Mouse (Mus musculus) mouse trophoblast stem cell (cell line): ENCODE measurements around the gene Hspe1.
"Not testable (repeated sequence)": the region's sequence is repeated elsewhere in the genome, so short reads cannot be mapped to it uniquely, and the experiment has no call there.

ENCODE experiments used
- in situ Hi-C, 2 experiments: fragments of 300-500 bp; cut with MseI, MboI; formaldehyde crosslinking; loops; 2 replicates in 1 of 2; 3 replicates in 1 of 2; pipeline ENCODE4 v1.15.1; 2025

The Hspe1 gene

DNA sequence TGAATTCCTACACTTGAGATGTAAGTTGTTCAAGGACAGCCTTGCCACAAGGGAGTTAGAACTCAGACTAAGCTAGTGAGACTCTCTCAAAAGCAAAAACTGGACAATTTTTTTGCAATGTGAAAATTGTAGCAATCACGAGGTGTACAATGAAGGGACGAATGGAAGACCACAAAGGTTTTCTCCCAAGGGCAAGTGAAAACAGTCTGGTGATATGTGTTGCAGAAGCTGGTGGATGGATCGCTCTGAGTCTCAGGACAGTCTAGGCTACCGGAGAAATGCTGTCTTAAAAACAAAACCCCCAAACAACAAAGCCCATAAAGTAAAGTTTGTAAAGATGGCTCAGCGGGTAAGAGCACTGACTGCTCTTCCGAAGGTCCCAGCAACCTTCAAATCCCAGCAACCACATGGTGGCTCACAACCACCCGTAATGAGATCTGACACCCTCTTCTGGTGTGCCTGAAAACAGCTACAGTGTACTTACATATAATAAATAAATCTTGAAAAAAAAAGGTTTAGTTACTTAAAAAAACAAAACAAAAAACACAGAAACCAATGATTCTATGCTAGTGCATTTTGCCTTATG lies 2.1 kb upstream of the Hspe1 start:
- in situ Hi-C loops = no loop called here

DNA sequence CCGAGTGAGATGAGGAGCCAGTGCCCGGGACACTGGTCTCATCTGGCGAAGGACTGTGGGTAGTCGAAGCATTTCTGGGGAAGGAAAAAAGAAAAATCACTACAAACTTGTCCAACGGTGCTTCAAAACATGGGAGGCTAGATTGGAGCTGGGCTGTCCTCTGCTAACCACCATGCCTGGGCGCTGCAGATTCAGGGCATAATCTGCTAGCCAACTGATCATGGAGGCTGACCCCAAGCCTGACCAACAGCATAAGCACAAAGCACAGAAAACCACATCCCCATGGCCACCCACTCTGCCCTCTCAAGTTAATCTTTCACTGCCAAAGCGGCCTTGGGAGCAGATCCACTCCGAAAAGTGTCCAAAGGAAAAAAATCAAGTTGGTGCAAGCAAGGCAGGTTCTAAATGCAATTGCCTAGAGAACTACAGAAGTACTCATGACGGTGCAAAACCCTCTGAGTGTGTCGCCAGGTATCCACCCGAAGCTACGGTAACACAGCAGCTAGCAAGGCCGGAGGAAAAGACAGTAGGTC lies 998 bp upstream of the Hspe1 start:
- in situ Hi-C loops = no loop called here

GRCm38 (mm10) chr1:55087401-55087904 lies 479 bp upstream of the Hspe1 start:
- in situ Hi-C loops = no loop called here

GRCm38 (mm10) chr1:55088611-55089497 lies 922 bp downstream of the Hspe1 start:
- in situ Hi-C loops = no loop called here

DNA sequence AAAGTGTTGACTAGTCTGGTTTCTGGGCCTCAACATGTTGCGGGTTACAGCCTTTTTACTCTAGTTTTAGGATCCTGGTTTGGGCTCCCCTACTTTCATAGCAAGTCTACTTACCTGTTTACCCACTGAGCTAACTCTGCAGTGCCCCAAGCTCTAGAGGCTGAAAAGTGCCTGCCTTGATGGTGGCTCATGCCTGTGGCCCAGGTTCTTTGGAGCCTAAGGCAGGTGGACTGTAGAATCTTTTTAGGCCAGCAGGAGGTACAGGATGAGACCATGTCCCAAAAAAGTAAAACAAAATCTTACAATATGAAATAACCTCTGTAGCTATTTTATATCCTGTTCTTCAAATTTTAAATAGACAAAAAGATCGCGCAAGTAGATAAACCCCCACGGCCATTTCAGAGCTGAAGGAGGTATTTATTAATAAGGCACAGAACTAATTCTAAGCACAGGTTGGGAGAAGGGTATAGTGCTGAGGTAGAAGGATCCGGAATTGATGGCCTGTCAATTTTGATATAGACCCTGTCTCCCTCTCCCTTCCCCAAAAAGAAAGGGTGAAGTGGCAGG lies 1.6 kb downstream of the Hspe1 start:
- in situ Hi-C loops = no loop called here

GRCm38 (mm10) chr1:55092056-55092455 lies 4.1 kb downstream of the Hspe1 start:
- in situ Hi-C loops = no loop called here

- in situ Hi-C loops = no loop called here
These were observed 4.5 kb downstream of the Hspe1 start for GRCm38 (mm10) chr1:55092469-55092868.

DNA sequence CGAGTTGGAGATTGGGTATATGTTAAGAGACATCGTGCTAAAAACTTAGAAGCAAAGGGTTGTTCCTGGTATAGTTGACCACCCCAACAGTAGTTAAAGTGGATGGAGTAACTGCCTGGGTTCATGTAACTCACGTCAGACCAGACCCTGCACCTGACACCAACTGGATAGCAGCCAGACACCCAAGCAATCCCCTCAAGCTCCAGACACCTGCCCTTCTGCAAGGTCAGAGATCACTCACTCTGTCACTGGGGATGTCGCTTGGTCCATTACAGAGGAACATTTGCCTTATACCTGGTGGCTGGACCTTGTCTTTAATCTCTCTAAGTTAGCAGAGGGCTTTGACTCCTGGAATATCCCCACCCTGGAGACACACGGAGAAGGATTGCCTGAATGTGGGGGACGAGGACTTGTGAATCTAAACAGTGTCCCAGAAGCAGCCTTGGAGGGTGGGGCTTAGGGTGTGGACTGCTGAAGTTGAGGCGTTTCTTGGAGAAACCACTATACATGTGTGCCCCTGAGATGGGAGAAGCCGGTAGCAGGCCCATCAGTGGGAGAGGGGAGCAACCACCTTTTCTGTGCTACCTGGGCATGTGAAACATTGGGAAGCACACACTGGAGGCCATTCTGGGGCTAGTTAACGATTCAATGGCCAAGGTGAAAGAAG lies 19.1 kb downstream of the Hspe1 start:
- in situ Hi-C loops = no loop called here

GRCm38 (mm10) chr1:55107644-55108043 lies 19.7 kb downstream of the Hspe1 start:
- in situ Hi-C loops = no loop called here

- in situ Hi-C loops = no loop called here
These were observed 20.5 kb downstream of the Hspe1 start for GRCm38 (mm10) chr1:55108473-55108872.

DNA sequence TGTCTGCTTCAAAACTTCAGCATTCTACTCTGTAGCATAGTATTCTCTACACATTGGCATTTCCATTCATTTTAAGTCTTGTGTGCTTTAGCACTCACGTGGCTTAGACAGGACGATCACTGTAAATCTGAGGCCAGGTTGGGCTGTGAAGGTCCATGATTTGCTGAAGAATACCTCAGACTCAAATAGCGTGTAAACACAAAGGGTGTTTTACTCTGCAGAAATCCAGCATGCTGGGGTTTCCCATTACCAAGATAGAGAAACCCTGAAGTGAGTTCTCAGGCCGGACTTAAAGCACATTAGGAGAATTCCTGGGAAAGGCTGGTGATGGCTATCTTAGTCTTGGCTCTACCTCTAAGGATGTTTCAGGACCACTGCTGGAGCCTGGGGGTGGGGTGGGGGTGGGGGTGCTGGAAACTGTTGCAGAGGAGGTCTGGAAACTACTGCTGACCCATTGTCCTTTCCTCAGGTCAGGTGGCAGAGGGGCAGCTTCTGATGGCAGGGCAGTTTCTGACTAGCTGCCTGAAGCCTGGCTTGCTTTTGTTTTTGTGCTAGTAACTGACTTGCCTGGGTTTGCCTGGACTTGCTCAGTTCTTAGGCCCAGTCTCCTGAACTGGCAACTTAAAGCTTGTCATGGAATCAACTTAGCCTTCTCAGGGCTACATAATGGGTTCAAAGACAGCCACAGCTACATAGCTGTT lies 21.3 kb downstream of the Hspe1 start:
- in situ Hi-C loops = no loop called here

- in situ Hi-C loops = no loop called here
These were observed 35.1 kb downstream of the Hspe1 start for GRCm38 (mm10) chr1:55123046-55123445.

- in situ Hi-C loops = no loop called here
These were observed 35.6 kb downstream of the Hspe1 start for GRCm38 (mm10) chr1:55123561-55123960.

- in situ Hi-C loops = not testable (repeated sequence)
These were observed 36.2 kb downstream of the Hspe1 start for GRCm38 (mm10) chr1:55124136-55124535.

GRCm38 (mm10) chr1:55129716-55130115 lies 41.8 kb downstream of the Hspe1 start:
- in situ Hi-C loops = no loop called here

DNA sequence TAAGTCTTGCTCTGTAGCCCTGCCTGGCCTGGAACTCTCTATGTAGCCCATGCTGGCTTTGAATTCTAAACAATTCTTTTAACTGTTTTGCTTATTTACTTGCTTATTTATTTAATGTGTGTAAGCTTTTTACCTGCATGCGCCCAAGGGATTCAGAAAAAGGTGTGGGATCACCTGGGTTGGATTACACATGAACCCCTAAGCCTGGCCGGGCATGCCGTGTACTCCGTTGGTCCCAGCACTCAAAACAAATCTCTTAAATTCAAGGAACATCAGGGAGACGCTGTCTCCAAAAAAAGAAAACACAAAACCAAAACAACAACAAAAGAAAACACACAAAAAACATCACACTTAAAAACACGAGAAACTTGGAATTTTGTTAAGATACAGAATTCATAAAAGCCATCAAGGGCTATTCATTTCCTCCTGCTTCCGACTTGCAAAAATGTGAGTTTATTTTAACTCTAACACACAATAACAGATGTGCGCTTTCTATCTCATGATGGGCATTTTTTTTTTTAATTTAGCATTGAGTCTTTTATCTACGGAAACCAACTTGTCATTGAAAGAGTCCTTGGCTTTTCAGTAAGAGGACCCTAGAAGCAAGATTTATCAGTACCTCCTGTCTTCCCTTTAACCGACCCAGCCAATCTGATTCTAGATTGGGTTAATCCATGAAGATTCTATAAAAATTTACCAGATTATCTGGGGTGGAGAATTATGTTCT lies 42.4 kb downstream of the Hspe1 start:
- in situ Hi-C loops = no loop called here

GRCm38 (mm10) chr1:55130943-55131401 lies 43.0 kb downstream of the Hspe1 start, which contains the start of gene Mob4:
Mob4 (plus strand) TSS chr1:55131231.
- in situ Hi-C loops = no loop called here

DNA sequence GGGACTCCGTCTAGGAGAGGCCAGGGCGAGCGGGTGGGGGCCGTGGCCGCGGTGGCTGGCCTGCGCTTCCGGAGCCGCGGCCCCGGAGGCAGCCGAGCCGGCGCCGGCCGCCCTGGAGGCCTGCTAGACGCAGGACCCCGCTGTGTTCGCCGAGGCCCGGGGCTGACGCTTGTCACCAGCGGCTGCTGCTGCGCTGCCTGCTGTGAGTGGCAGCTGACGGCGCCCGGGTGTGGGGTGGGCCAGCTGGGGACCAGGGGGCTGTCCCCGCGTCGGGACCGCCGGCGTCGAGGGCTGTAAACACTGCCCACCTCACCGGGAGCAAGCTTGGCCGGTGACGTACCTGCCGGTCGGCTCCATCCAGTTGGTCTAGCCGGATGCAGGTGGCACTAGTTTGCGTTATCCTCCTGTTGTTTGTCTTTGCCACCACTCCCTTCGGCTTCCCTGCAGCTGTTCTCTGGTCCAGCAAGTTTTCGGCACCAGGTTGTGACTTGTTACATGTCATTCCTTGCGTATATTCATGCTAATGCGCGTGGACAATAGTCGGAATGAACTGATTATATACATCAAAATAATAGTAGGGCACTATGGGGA lies 43.6 kb downstream of the Hspe1 start:
- in situ Hi-C loops = no loop called here

- in situ Hi-C loops = no loop called here
These were observed 44.4 kb downstream of the Hspe1 start for GRCm38 (mm10) chr1:55132308-55132707.

DNA sequence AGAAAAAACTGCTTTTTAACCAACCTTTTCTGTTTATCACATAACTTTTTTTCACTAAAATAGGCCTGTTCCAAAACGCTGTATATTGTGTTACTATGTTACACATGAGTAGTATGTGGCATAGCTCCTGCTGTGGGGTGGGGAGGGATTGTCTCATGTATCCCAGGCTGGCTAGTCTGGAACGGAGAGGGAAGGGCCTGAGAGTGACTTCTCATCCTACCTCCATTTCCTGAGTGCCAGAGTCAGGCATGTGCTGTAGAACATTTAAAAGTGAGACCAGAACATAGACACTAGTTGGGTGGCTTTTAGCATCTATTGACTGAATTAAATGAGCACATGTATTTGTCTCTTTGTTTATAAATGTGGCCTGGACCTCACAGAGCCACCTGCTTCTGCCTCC lies 45.2 kb downstream of the Hspe1 start:
- in situ Hi-C loops = no loop called here
